In genomic region chr15:94651969-94652842, GRCm38 (mm10) we compare ENCODE assay signal across 11 mouse cellular contexts. TPM values are rescaled to one million over a fixed set of nuclear protein-coding genes. Genes with fewer than 3 reads are reported as not detected.
DNase-seq lines count a peak whose midpoint lies in the region; ATAC-seq lines count a peak whose summit lies in the region.
"Had no signal": no experiment of that assay in that cellular context is flagged by ENCODE, and none has a peak within 500 bp of the region (broad histone marks: within the 10 kb centered on the region; RNA-seq: fewer than 3 reads in every experiment).

No protein-coding gene starts in this region.

- peaks cover 42% of the 10 kb centered on the region for H3K4me1 ChIP-seq in forebrain, embryonic 15.5 days
- H3K4me1 ChIP-seq in forebrain, embryonic 11.5 days (replicated peaks; ENCODE audit: control insufficient read depth, insufficient read depth, low read length), result no peaks in the 10 kb centered on the region
- peaks cover 21% of the 10 kb centered on the region for H3K4me1 ChIP-seq in midbrain, embryonic 13.5 days (replicated peaks)
- H3K4me1 ChIP-seq in midbrain, embryonic 15.5 days, result peaks cover 28% of the 10 kb centered on the region; the same call in 1 of the 2 replicates

- no peak for DNase-seq in forebrain, embryonic 11.5 days (ENCODE audit: low spot score)
- DNase-seq in left cerebral cortex, adult 11 months (ENCODE audit: low spot score), result peak; percentile 47
- peak; percentile 48 to 55 for DNase-seq in right cerebral cortex, postnatal 36 days (ENCODE audit: low spot score in 2 of 2)
- no peak for DNase-seq in adrenal gland, postnatal 10 days
- DNase-seq in kidney, adult 9 months, result no peak
- DNase-seq: thymus, adult 2 months had no signal

- no peak overlapping the region for H3K4me3 ChIP-seq in forebrain, embryonic 15.5 days
- no peak overlapping the region for H3K4me3 ChIP-seq in forebrain, embryonic 11.5 days (ENCODE audit: low read depth, low read length)
- no peak overlapping the region for H3K4me3 ChIP-seq in midbrain, embryonic 13.5 days (replicated peaks)
- H3K4me3 ChIP-seq in midbrain, embryonic 15.5 days, result no peak overlapping the region
- H3K4me3 ChIP-seq: heart, embryonic 10.5 days had no signal

- no peak overlapping the region for H3K4me2 ChIP-seq in forebrain, embryonic 15.5 days (replicated peaks)
- no peak overlapping the region for H3K4me2 ChIP-seq in forebrain, embryonic 11.5 days (ENCODE audit: low read depth, low read length, severe bottlenecking)
- H3K4me2 ChIP-seq in midbrain, embryonic 13.5 days (replicated peaks), result no peak overlapping the region
- no peak overlapping the region for H3K4me2 ChIP-seq in midbrain, embryonic 15.5 days

- no peaks in the 10 kb centered on the region for H3K9me3 ChIP-seq in forebrain, embryonic 15.5 days
- no peaks in the 10 kb centered on the region for H3K9me3 ChIP-seq in forebrain, embryonic 11.5 days (ENCODE audit: control insufficient read depth, low read length)
- no peaks in the 10 kb centered on the region for H3K9me3 ChIP-seq in midbrain, embryonic 13.5 days
- H3K9me3 ChIP-seq in midbrain, embryonic 15.5 days, result no peaks in the 10 kb centered on the region
- H3K9me3 ChIP-seq: heart, embryonic 10.5 days had no signal

- no peaks in the 10 kb centered on the region for H3K36me3 ChIP-seq in forebrain, embryonic 15.5 days
- no peaks in the 10 kb centered on the region for H3K36me3 ChIP-seq in forebrain, embryonic 11.5 days (ENCODE audit: control insufficient read depth, insufficient read depth, low read length)
- no peaks in the 10 kb centered on the region for H3K36me3 ChIP-seq in midbrain, embryonic 13.5 days
- no peaks in the 10 kb centered on the region for H3K36me3 ChIP-seq in midbrain, embryonic 15.5 days (replicated peaks)
- H3K36me3 ChIP-seq: heart, embryonic 10.5 days had no signal

- WGBS in forebrain, embryonic 15.5 days, result 59% methylated on average over 13 of the region's 13 CpGs
- WGBS in forebrain, embryonic 11.5 days, result 82% methylated on average over 13 of the region's 13 CpGs
- WGBS in midbrain, embryonic 13.5 days, result 77% methylated on average over 13 of the region's 13 CpGs
- 69% methylated on average over 13 of the region's 13 CpGs for WGBS in midbrain, embryonic 15.5 days

- no peak overlapping the region for H3K9ac ChIP-seq in forebrain, embryonic 15.5 days (replicated peaks)
- no peak overlapping the region for H3K9ac ChIP-seq in forebrain, embryonic 11.5 days (ENCODE audit: low read length)
- H3K9ac ChIP-seq in midbrain, embryonic 13.5 days (replicated peaks), result no peak overlapping the region
- H3K9ac ChIP-seq in midbrain, embryonic 15.5 days, result no peak overlapping the region

- peaks cover 16% of the 10 kb centered on the region; the same call in 1 of the 2 replicates for H3K27me3 ChIP-seq in forebrain, embryonic 15.5 days
- no peaks in the 10 kb centered on the region; the same call in 1 of the 2 replicates for H3K27me3 ChIP-seq in forebrain, embryonic 11.5 days (ENCODE audit: control insufficient read depth, insufficient read depth, low read length)
- no peaks in the 10 kb centered on the region for H3K27me3 ChIP-seq in midbrain, embryonic 13.5 days
- H3K27me3 ChIP-seq in midbrain, embryonic 15.5 days (replicated peaks), result no peaks in the 10 kb centered on the region

- ATAC-seq in forebrain, embryonic 15.5 days (replicated peaks), result peak; percentile 69
- no peak for ATAC-seq in forebrain, embryonic 11.5 days (replicated peaks; ENCODE audit: low FRiP score)
- peak; percentile 43; the same call in 1 of the 2 replicates for ATAC-seq in midbrain, embryonic 13.5 days
- no peak for ATAC-seq in midbrain, embryonic 15.5 days (replicated peaks)

- peak overlapping the region; percentile 70 for H3K27ac ChIP-seq in forebrain, embryonic 15.5 days (replicated peaks)
- no peak overlapping the region for H3K27ac ChIP-seq in forebrain, embryonic 11.5 days (ENCODE audit: low read depth, low read length)
- no peak overlapping the region for H3K27ac ChIP-seq in midbrain, embryonic 13.5 days
- no peak overlapping the region for H3K27ac ChIP-seq in midbrain, embryonic 15.5 days
- H3K27ac ChIP-seq: heart, embryonic 10.5 days; kidney, postnatal 0 days had no signal

RNA-seq across cellular contexts. Expression of gene Tmem117, which starts 23.2 kb away (rescaled TPM):
- 2.9 and 4.5 TPM in 2 replicates for polyA plus RNA-seq in forebrain, embryonic 15.5 days (2015; fragmentation: Nextera tagmentation; extraction: Ambion mirVana)
- 0.67 and 0.84 TPM in 2 replicates for polyA plus RNA-seq in forebrain, embryonic 11.5 days (2014; fragmentation: Nextera tagmentation; extraction: Ambion mirVana)
- 3.3 and 3.8 TPM in 2 replicates for polyA plus RNA-seq in midbrain, embryonic 13.5 days (2015; fragmentation: Nextera tagmentation; extraction: Ambion mirVana)
- polyA plus RNA-seq in midbrain, embryonic 15.5 days (2015; fragmentation: Nextera tagmentation; extraction: Ambion mirVana), result 12.3 and 12.4 TPM in 2 replicates
- 1 to 10 TPM; 5.3 to 7.8 TPM for total RNA-seq in adrenal gland, postnatal 10 days (2021)

Comparison
In these comparisons a context has a peak if more than half of its experiments do, and no peak if none do; other contexts are left out.
1. ATAC-seq: peak in forebrain, embryonic 15.5 days (single experiment) and midbrain, embryonic 13.5 days (single experiment); none in forebrain, embryonic 11.5 days (single experiment) and midbrain, embryonic 15.5 days (single experiment).
2. DNase-seq: peak in left cerebral cortex, adult 11 months (single experiment) and right cerebral cortex, postnatal 36 days (2 of 2); none in forebrain, embryonic 11.5 days (single experiment), adrenal gland, postnatal 10 days (single experiment) and kidney, adult 9 months (single experiment).